Mouse (Mus musculus) embryo, embryonic 11 days (tissue): ENCODE results near the gene Ipo4.
A peak's percentile ranks its signal among the peaks of the same experiment; 100 is the strongest.

Experiments used
- DNase-seq: peaks from one replicate; pipeline ENCODE4 v3.0.0-alpha.2; 2015

The Ipo4 gene

DNA sequence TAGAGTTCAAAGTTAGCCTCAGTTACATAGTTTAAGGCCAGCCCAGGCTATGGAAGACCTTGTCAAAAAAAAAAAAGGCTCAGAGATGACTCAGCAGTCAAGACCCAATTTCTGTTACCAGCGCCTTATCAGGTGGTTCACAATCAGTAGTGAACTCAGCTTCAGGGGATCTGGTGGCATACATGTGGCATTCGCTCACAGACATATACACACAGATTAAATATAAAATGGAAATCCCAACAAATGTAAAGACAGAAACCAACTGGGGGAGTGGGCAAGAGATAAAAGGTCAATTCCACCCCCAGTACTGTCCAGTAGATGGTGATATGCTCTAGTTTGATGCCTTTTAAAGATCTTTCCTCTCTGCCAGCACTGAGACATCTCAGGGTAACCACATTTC is 49.6 kb downstream of the Ipo4 start:
- no peak for DNase-seq

DNA sequence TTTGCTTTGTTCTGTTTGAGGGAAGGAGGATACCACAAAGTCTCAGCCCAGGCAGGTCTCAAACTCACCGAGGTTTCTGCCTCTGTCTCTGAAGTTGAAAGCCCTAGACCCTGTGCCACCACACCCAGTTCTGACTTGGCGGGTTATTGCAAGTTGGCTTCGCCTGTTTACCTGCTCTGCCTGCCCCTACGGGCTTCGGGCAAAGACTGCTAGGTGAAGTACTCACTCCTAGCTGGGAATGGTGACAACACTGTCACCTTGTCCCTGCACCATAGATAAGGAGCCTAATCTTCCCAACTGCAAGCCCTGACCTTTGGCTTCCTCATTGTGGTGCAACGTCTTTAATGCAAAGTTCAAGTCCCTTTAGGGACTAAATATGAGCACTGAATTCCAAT is 50.2 kb downstream of the Ipo4 start:
- no peak for DNase-seq

DNA sequence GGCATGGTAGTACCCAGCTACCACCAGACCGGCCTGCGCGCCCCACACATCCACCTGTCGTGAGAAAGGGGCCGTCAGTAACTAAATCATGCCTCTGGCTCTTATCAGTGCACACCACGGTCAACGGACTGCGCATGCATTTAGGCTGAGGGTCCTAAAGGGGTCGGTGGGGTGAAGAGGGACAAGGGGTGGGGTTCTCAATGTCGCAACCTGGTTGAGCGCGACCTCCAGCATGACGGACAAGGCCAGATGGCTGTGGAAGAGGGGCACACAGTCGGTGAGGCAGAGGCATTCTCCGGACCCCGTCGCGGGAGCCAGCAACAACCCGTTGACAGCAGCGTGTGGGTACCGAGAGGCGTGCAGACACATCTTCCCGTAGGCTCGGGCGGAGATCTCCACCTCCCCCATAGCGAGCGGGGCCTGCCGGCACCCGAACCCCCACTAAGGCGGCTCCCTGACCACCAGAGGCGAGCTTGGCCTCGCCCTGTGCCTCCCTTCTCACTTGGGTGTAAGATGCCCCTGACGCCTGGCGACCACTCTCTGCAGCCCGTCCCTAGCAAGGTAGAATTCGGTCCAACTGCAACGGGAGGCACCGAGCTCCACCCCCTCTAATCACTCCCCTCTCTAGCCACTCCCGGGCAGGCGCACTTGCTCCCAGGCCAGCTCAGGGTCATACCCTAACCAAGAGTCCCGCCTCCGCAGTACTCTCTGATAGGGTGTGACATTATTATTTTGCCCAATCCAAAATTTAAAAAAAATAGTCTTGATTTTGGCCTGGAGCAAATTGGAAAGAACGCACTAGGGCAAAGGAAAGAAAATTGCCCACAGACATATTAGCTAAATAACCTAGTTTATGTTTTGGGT is 50.8 kb downstream of the Ipo4 start, which contains the start of gene Emc9:
Emc9 (minus strand) TSS at position 601 of the 864 bp plus-strand sequence.
- peak; percentile 79 for DNase-seq

DNA sequence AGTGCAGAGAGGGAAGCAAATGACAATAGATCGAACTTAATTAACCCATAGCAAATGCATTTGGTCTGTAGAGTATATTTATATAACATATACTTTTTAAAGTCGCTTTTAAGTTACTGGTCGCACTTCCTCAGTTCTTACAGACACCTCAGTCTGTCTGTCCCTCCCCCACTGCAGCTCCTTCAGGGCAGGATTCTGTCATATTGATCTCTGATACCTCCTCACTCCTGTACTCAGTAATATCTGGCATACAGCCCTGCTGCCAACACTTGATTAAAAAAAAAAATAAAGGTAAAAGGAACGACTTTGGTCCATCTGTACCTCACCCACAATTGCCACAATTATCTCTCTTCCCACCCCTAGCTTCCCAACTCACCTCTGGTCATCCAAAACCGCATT is 51.5 kb downstream of the Ipo4 start:
- DNase-seq = no peak

DNA sequence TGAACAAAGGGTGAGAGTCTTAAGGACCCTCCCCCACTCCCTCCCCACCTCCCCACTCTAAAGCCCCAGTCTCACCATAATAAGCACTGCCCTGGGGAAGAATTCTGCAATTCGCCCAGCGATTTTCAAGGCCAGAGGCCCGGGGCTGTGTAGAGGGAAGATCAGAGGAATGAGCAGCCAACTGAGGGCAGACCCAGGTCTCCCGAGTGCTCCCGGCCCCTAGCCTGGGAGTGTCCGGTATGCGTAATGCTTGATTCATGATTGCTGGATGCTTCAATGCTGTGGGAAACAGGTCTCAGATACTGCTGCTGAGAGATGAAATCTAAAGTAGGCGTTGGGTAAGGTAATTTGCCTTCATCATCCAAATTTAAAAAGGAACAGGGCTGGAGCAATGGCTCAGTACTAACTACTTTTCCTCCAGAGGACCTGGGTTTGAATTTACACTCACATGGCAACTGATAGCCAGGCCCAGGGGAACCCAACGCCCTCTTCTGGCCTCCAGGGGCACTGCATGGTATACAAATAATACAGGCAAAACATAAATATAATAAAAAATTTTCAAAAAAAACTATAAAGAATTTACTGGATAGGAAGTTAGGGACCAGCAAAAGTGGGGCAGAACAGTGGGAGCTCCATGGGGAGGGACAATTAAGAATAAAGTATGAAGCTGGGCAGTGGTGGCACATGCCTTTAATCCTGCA is 53.6 kb downstream of the Ipo4 start:
- no peak for DNase-seq

DNA sequence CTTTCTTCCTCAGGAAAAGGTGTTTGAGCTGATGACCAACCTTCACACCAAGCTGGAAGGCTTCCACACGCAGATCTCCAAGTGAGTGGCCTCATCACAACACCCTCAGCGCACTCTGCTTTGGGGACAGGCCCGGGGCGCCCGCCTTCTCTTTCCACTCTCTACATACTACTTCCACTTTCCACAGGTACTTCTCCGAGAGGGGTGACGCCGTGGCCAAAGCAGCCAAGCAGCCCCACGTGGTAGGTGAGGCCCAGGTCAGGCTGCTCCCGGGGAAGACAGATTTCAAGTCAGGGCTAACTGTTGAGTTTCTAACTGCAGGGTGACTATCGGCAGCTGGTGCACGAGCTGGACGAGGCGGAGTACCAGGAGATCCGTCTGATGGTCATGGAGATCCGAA is 55.0 kb downstream of the Ipo4 start:
- DNase-seq = no peak

DNA sequence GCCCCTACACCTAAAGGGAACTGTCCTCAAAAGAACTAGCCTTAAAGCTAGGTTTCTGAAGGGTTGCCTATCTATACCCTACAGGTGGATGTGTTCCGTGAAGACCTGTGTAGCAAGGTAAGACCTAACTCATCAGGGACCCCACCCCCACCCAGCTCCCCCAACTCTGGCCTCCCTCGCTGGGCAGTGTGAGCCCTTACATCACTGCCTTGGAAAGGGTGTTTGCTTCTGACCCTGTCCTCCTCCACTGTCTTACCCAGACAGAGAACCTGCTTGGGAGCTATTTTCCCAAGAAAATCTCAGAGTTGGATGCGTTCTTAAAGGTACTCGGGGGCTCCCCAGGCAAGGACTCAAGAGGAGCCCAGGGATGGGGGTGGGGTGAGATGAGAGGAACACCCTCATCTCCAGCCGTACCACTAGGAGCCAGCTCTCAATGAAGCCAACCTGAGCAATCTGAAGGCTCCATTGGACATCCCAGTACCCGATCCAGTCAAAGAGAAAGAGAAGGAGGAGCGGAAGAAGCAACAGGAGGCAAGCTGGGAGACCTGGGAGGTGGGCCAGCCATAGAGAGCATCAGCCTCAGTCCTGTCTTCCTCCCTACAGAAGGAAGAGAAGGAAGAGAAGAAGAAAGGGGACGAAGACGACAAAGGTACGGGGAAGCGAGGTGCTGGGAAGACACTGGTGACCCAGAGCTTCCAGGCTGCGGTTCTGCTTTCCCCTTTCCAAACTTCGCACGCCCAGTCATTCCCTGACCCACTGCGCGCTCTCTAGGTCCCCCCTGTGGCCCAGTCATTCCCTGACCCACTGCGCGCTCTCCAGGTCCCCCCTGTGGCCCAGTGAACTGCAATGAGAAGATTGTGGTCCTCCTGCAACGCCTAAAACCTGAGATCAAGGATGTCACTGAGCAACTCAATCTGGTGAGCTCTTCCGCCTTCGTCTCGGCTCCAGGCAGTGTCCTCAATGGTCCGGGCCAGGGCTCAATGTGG is 56.0 kb downstream of the Ipo4 start:
- DNase-seq = no peak

DNA sequence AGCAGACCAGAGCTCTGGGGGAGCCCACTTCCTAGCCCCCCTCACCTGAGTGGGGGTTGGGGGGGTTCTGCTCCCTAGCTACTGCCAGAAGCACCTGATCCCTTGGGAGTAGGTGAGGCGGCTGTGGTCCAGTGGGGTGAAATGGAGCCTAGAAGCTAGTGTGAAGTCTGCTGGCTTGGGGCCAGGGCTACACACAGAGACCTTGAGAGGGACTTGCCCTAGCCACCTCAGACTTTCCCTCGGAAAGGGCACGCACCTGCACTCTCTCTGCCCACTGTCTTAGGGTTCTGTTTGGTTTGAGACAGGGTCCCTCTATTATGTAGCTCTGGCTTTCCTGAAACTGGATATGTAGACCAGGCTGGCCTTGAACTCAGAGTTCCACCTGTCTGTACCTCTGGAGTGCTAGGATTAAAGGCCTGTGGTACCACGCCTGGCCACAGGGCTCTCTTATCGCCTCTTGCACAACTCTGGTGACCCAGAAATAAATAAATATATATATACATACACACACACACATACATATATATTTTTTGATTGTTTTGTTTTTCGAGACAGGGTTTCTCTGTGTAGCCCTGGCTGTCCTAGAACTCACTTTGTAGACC is 57.0 kb downstream of the Ipo4 start:
- no peak for DNase-seq

DNA sequence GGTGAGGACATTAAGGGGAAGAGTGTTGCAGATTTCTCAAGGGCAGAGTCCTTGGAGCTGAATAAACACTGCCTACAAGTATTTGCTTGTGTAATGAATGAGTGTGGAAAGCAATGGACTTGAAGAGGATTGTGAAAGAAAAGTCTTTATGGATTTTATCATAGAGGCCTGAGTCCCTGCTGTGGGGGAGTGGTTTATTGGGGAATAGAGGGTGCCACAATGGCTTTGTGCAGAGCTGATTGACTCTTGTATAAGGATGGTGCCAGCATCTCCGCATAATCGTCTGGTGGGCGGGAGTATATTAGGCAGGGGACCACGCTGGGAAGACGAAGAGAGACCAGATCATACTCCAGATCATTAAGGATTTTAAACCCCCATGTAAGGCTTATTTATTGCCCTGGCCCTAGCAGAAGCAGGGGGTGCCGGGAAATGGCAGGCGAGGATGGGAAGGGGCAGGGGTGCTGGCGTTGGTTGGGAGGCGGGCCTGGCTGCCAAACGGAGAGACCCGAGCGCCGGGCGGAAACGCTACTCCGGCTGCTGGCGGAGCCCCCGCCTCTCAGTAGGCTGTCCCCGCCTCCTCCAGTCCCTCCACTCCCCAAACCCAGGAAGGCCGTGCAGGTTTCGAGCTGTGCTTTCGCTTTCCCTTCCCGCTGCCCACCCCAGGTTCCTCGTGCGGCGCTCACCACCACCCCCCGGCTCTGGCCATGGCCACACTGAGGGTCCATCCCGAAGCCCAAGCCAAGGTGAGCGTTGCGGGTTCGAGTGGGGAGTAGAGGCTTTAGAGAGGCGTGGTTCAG is 57.7 kb downstream of the Ipo4 start, which contains the start of gene Psme1:
Psme1 (plus strand) TSS at position 253 of the 797 bp plus-strand sequence.
- peak; percentile 91 for DNase-seq

DNA sequence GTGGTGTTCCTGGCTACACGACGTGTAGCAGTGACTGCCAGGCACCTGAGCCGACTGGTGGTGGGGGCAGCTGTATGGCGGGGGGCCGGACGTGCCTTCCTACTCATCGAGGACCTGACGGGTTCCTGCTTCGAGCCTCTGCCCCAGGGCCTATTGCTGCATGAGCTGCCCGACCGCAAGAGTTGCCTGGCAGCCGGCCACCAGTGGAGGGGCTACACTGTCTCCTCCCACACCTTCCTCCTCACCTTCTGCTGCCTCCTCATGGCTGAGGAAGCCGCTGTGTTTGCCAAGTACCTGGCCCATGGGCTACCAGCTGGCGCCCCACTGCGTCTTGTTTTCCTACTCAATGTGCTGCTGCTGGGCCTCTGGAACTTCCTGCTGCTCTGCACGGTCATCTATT is 59.4 kb downstream of the Ipo4 start:
- no peak for DNase-seq

DNA sequence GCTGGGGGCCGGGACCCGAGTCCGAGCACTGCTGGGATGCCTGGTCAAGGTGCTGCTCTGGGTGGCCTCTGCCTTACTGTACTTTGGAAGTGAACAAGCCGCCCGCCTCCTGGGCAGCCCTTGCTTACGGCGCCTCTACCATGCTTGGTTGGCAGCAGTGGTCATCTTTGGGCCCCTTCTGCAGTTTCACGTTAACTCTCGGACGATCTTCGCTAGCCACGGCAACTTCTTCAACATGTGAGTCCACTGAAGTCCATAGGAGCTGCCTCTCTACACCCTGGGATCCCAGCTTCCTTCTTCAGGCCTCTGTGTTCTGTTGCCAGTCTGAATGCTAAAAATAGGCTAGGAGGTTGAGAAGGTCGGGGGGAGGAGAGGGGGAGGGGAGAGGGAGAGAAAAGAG is 60.0 kb downstream of the Ipo4 start:
- DNase-seq = no peak
